ENCODE assay signal across 24 mouse cellular contexts in the genomic region with DNA sequence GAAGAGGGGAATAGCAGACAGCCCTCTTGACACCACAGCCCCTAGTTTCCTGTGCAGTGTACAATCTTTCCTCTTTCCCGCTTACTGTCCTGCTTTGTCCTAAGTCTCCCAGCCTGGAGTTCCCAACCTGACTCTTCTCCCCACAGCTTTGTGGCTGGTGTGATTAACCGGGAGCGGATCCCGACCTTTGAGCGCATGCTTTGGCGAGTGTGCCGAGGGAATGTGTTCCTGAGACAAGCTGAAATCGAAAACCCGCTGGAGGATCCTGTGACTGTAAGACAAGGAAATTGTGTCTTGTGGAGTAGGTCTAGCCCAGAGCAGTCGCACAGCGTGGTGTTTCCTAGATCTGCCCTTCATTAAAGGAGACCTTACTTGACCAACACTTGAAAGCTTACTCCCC. TPM values are rescaled to one million over a fixed set of nuclear protein-coding genes. Genes with fewer than 3 reads are reported as not detected.
DNase-seq lines count a peak whose midpoint lies in the region; ATAC-seq and TF ChIP-seq lines count a peak whose summit lies in the region.
"Had no signal": no experiment of that assay in that cellular context is flagged by ENCODE, and none has a peak within 500 bp of the region (broad histone marks: within the 10 kb centered on the region; RNA-seq: fewer than 3 reads in every experiment).

No protein-coding gene starts in this region.

- no peak overlapping the region for H3K4me2 ChIP-seq in heart, embryonic 13.5 days
- H3K4me2 ChIP-seq: embryonic facial prominence, embryonic 15.5 days; hindbrain, embryonic 14.5 days had no signal

- H3K36me3 ChIP-seq in heart, embryonic 13.5 days = peaks cover 88% of the 10 kb centered on the region

- peak; percentile 63 for DNase-seq in gastrocnemius, adult 2 months
- DNase-seq in gastrocnemius, adult 8-10 months (ENCODE audit: low spot score in 2 of 2) = no peak
- DNase-seq in heart, adult 11 months = no peak
- DNase-seq in kidney, adult 18-20 months = peak; percentile 19
- DNase-seq in kidney, postnatal 10 days = no peak
- peak; percentile 71 for DNase-seq in yolk sac, embryonic 10.5 days (ENCODE audit: low spot score)
- DNase-seq: adrenal gland, postnatal 10 days; cerebellum, adult 11 months; cerebellum, adult 8-10 months; cerebellum, postnatal 14 days; embryo, embryonic 11 days; gastrocnemius, postnatal 36 days; heart, postnatal 14 days had no signal

- no peak for TF ChIP-seq CTCF in gastrocnemius, adult 2 months (IDR thresholded peaks at IDR 0.05)

- no peaks in the 10 kb centered on the region for H3K9me3 ChIP-seq in heart, embryonic 13.5 days
- H3K9me3 ChIP-seq: embryonic facial prominence, embryonic 15.5 days; forebrain, embryonic 10.5 days; hindbrain, embryonic 10.5 days had no signal

- ATAC-seq in heart, embryonic 13.5 days (ENCODE audit: extremely low read depth, insufficient number of reproducible peaks, low FRiP score, low TSS enrichment) = no peak
- ATAC-seq: forebrain, embryonic 14.5 days; intestine, embryonic 16.5 days had no signal

- H3K4me1 ChIP-seq in heart, embryonic 13.5 days = peaks cover 35% of the 10 kb centered on the region
- H3K4me1 ChIP-seq: embryonic facial prominence, embryonic 15.5 days; forebrain, embryonic 10.5 days; hindbrain, embryonic 10.5 days had no signal

- intact Hi-C loops in gastrocnemius, adult 2 months (cut with DNase I) = no loop called here

- no peak overlapping the region for H3K4me3 ChIP-seq in gastrocnemius, adult 2 months
- no peak overlapping the region for H3K4me3 ChIP-seq in heart, embryonic 13.5 days
- H3K4me3 ChIP-seq: embryonic facial prominence, embryonic 15.5 days; erythroblast, embryonic 14.5 days; forebrain, embryonic 10.5 days; hindbrain, embryonic 10.5 days had no signal

- H3K27ac ChIP-seq in gastrocnemius, adult 2 months = peak overlapping the region; percentile 65
- peak overlapping the region; percentile 60 for H3K27ac ChIP-seq in heart, embryonic 13.5 days (replicated peaks)
- H3K27ac ChIP-seq: embryonic facial prominence, embryonic 15.5 days; forebrain, embryonic 10.5 days; hindbrain, embryonic 10.5 days; hindbrain, embryonic 14.5 days had no signal

- H3K27me3 ChIP-seq in heart, embryonic 13.5 days (replicated peaks) = no peaks in the 10 kb centered on the region
- H3K27me3 ChIP-seq: embryonic facial prominence, embryonic 15.5 days had no signal

- H3K9ac ChIP-seq in heart, embryonic 13.5 days = no peak overlapping the region
- H3K9ac ChIP-seq: embryonic facial prominence, embryonic 15.5 days; hindbrain, embryonic 14.5 days had no signal

- WGBS in heart, embryonic 13.5 days = 83% methylated on average over 11 of the region's 11 CpGs

RNA-seq across cellular contexts. Expression of a gene that starts 17.9 kb away (rescaled TPM):
- 10 to 100 TPM; 59.6 to 65.2 TPM for total RNA-seq in gastrocnemius, adult 2 months (2021)
- total RNA-seq in gastrocnemius, adult 8-10 months (2022) = 10 to 100 TPM; 62.0 to 79.8 (median 66.8) TPM
- 54.9 and 58.1 TPM in 2 replicates for polyA plus RNA-seq in heart, embryonic 13.5 days (2015; fragmentation: Nextera tagmentation; extraction: Ambion mirVana)

RNA-seq across cellular contexts. Expression of a gene that starts 42.7 kb away (rescaled TPM):
- total RNA-seq in gastrocnemius, adult 2 months (2021) = 1 to 10 TPM; 3.3 to 4.1 TPM
- 1 to 10 TPM; 2.9 to 4.8 (median 4.0) TPM for total RNA-seq in gastrocnemius, adult 8-10 months (2022)
- 13.5 and 13.7 TPM in 2 replicates for polyA plus RNA-seq in heart, embryonic 13.5 days (2015; fragmentation: Nextera tagmentation; extraction: Ambion mirVana)

RNA-seq across cellular contexts. Expression of a gene that starts 51.1 kb away (rescaled TPM):
- total RNA-seq in gastrocnemius, adult 2 months (2021) = under 1 TPM in 1 of 2 experiments, not detected in 1; 0.18 TPM
- total RNA-seq in gastrocnemius, adult 8-10 months (2022) = under 1 TPM in 1 of 4 experiments, not detected in 3; 0.21 TPM
- 0.14 and 0.17 TPM in 2 replicates for polyA plus RNA-seq in heart, embryonic 13.5 days (2015; fragmentation: Nextera tagmentation; extraction: Ambion mirVana)
- total RNA-seq: gastrocnemius, postnatal 36 days; MEL had no signal
- polyA plus RNA-seq: C2C12; embryonic facial prominence, embryonic 11.5 days; forebrain, embryonic 14.5 days; hindbrain, embryonic 14.5 days had no signal

RNA-seq across cellular contexts. Expression of a gene that starts 55.2 kb away (rescaled TPM):
- total RNA-seq in gastrocnemius, adult 2 months (2021) = 1 to 10 TPM; 7.1 to 9.8 TPM
- total RNA-seq in gastrocnemius, adult 8-10 months (2022) = 10 to 100 TPM in 1 of 4 experiments, 1 to 10 TPM in 3; 7.2 to 11.0 (median 8.5) TPM
- polyA plus RNA-seq in heart, embryonic 13.5 days (2015; fragmentation: Nextera tagmentation; extraction: Ambion mirVana) = 26.8 and 28.4 TPM in 2 replicates

RNA-seq across cellular contexts. Expression of a gene that starts 56.4 kb away (rescaled TPM):
- 100 to 1,000 TPM; 133 to 149 TPM for total RNA-seq in gastrocnemius, adult 2 months (2021)
- 100 to 1,000 TPM; 125 to 153 (median 134) TPM for total RNA-seq in gastrocnemius, adult 8-10 months (2022)
- polyA plus RNA-seq in heart, embryonic 13.5 days (2015; fragmentation: Nextera tagmentation; extraction: Ambion mirVana) = 348 and 370 TPM in 2 replicates

Comparison
In these comparisons a context has a peak if more than half of its experiments do, and no peak if none do; other contexts are left out.
1. DNase-seq: peak in gastrocnemius, adult 2 months (single experiment), kidney, adult 18-20 months (single experiment) and yolk sac, embryonic 10.5 days (single experiment); none in gastrocnemius, adult 8-10 months (0 of 2), heart, adult 11 months (single experiment) and kidney, postnatal 10 days (single experiment).